Mouse (Mus musculus) hindbrain, embryonic 16.5 days (tissue): ENCODE measurements around the gene Csnk1d. TPM values are rescaled to one million over a fixed set of nuclear protein-coding genes. Genes with fewer than 3 reads are reported as not detected.

Source experiments
- ATAC-seq: fragments of 200-750 bp; cut with Nextera tagmentation; 2 replicates; pipeline ENCODE4 v1.8.0; 2017; ENCODE audit warnings: moderate TSS enrichment, moderate library complexity
- H3K27ac ChIP-seq: fragments of 300-500 bp; sonication (generic); 2 replicates; pipeline ENCODE4 v1.5.1; 2014; ENCODE audit warnings: low read depth, mild to moderate bottlenecking, control low read depth, low read length, moderate library complexity
- H3K27me3 ChIP-seq: fragments of 300-500 bp; sonication (generic); replicated peaks from 2 replicates; pipeline ENCODE4 v1.6.1; 2014; ENCODE audit warnings: low read length; ENCODE audit not compliant: control insufficient read depth, insufficient read depth
- H3K36me3 ChIP-seq: fragments of 300-500 bp; sonication (generic); 2 replicates; pipeline ENCODE4 v1.6.1; 2014; ENCODE audit warnings: mild to moderate bottlenecking, low read length, moderate library complexity, mixed read lengths; ENCODE audit not compliant: control insufficient read depth, insufficient read depth
- H3K4me1 ChIP-seq: fragments of 300-500 bp; sonication (generic); 2 replicates; pipeline ENCODE4 v1.6.1; 2014; ENCODE audit warnings: low read depth, low read length; ENCODE audit not compliant: control insufficient read depth, insufficient read depth
- H3K4me2 ChIP-seq: fragments of 300-500 bp; sonication (generic); 2 replicates; pipeline ENCODE4 v1.6.1; 2014; ENCODE audit warnings: mild to moderate bottlenecking, low read length, control low read depth, moderate library complexity
- H3K4me3 ChIP-seq: fragments of 300-500 bp; sonication (generic); 2 replicates; pipeline ENCODE4 v1.5.1; 2014; ENCODE audit warnings: mild to moderate bottlenecking, low read length, control low read depth, moderate library complexity
- H3K9ac ChIP-seq: fragments of 300-500 bp; sonication (generic); 2 replicates; pipeline ENCODE4 v1.6.1; 2014; ENCODE audit warnings: low read depth, mild to moderate bottlenecking, control low read depth, low read length, moderate library complexity
- H3K9me3 ChIP-seq: fragments of 300-500 bp; sonication (generic); 2 replicates; pipeline ENCODE4 v1.6.1; 2014; ENCODE audit warnings: mild to moderate bottlenecking, low read length, moderate library complexity; ENCODE audit not compliant: control insufficient read depth
- WGBS: fragments of 180-500 bp; shearing (Covaris S2); extraction: QIAGEN DNeasy Blood & Tissue Kit; methylation state at CpG from one replicate; pipeline ENCODE4 v1.1.7; 2014; 5-methylcytosine and 5-hydroxymethylcytosine counted together
- polyA plus RNA-seq: library from polyadenylated mRNA; unstranded; fragments of >200 nt; fragmentation: Nextera tagmentation; extraction: Ambion mirVana; gene quantifications from 2 replicates; pipeline ENCODE4 v1.2.1, GENCODE M21; 2015

Gene Csnk1d
- 124 and 141 TPM in 2 replicates for polyA plus RNA-seq

DNA sequence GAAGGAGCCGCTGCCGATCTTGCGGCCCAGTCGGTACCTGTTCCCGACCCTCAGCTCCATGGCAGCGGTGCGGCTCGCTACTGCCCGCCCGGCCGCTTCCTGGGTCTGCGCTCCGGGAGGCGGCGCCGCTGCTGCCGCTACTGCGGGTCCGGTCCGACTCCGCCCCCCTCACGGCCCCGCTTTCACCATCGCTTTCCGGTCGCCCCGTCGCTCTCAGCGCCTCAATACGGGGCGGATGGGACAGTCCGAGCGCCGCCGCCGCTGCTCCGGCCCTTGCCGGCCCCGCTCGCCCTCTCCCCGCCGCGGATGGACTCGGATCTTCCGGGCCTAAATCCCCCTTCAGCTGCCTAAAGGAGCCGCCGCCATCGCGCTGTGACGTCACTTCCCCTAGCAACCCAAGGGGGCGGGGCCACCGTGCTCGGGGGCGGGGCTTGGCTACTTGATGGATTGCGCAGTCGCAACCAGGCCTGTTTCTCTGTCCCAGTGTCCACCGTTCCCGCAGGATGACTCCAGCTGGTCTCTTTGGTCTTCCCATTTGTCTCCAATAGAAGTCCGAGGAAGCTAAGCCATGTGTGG, at the start of gene Csnk1d:
Gene Csnk1d (minus strand): TSS at position 380 of the 576 bp plus-strand sequence.
- peak; percentile 92 for ATAC-seq
- H3K4me2 ChIP-seq, result peak within 1 kb of the TSS; percentile 93
- peak within 1 kb of the TSS; percentile 98 for H3K4me3 ChIP-seq
- WGBS, result under 1% methylated on average over 56 of the region's 59 CpGs
- H3K9me3 ChIP-seq, result no peaks in the 10 kb centered on the region
- H3K27me3 ChIP-seq, result no peaks in the 10 kb centered on the region
- peaks cover under 1% of the 10 kb centered on the region; the same call in 1 of the 2 replicates for H3K36me3 ChIP-seq
- H3K4me1 ChIP-seq, result peaks cover 39% of the 10 kb centered on the region
- H3K27ac ChIP-seq, result peak within 1 kb of the TSS; percentile 95
- H3K9ac ChIP-seq, result peak within 1 kb of the TSS; percentile 100

DNA sequence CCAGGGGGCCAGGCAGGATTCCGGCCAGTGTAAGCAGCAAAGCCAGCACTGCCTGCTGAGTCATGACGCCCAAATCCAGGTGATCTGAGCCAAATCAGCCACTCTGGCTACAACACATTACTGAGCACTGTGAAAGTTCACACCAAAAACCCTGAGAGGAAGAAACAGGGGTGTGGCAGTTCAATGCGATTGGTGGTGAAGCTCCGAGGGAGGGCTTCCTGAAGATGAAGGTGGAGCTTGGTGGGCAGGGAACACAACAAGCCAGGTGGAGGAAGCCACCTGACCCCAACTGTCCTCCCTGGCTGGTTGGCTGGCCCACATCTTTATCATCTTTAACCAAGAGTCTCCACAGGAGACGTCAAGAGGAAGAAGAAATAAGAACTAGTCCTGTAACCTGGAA, 48.2 kb upstream of the Csnk1d start, which contains the start of gene Cd7:
Gene Cd7 (minus strand): TSS at position 117 of the 400 bp plus-strand sequence.
- Histone ChIP-seq H3K36me3 (no peaks in the 10 kb centered on the region), H3K27ac (no peak within 1 kb of the TSS), H3K27me3 (no peaks in the 10 kb centered on the region), H3K9me3 (no peaks in the 10 kb centered on the region), H3K4me3 (no peak within 1 kb of the TSS), H3K9ac (no peak within 1 kb of the TSS), H3K4me1 (no peaks in the 10 kb centered on the region), H3K4me2 (no peak within 1 kb of the TSS)
- no peak for ATAC-seq
- WGBS, result 84% methylated on average over 5 of the region's 5 CpGs

DNA sequence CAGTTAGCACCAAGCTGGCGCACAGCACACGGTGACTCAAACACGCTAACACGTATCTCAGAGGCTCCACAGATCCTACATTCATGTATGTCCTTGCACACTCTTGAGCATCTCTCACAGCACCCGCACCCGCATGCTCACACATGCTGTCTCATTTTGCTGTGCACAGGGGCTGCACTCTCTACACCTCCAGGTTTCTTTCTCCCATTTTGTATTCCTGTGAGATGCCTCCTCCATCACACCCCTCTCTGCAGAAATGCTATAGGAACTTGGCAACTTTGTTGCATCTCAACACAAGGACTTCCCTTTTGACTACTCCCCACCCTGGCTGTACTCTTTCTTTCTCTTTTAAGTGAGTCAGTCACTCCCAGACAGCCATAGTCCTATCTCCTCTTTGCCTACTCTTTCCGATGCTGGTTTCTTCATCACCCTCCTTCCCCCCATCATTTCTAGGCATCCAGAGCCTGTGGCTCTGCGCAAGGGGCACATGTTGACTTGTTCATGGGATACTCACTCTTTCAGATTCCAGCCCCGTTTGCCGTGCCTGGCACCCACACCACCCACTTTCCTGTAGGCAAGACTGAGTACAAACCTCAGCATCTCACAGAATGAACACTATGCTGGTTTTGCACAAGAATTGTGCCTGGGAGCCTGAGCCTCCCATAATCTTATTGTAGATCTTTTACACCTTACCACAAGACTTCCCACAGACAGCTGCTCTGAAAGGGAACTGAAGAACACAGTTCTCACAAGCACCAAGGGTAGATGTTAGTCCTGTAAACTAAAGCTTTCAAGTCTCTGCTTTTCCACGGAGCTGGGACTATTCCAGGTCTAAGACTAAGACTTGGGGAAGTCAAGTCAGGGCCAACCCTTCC, 47.5 kb upstream of the Csnk1d start:
- H3K9me3 ChIP-seq, result no peaks in the 10 kb centered on the region
- H3K4me3 ChIP-seq, result no peak overlapping the region
- H3K9ac ChIP-seq, result no peak overlapping the region
- no peak for ATAC-seq
- no peak overlapping the region for H3K4me2 ChIP-seq
- WGBS, result 88% methylated on average over 11 of the region's 11 CpGs
- H3K27me3 ChIP-seq, result no peaks in the 10 kb centered on the region
- H3K4me1 ChIP-seq, result no peaks in the 10 kb centered on the region
- H3K36me3 ChIP-seq, result no peaks in the 10 kb centered on the region
- no peak overlapping the region for H3K27ac ChIP-seq

DNA sequence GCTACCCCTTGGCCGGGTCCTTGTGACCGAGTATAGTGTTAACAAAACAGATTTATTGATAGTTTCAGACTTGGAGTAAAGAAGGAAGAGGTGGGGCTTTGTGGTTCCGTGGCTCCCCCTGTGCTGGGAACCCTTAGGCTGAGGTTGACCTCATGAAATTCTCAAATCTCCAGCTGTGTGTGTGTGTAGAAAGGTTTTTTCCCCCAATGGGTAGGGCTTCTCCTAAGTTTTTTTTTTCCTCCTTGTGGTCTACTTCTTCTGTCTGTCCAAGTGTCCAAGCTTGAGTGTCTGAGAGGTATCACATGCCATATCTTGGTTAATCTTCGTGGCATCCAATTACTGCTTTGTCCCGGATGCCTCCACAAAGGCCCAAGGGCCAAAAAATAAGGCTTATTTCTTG, 42.0 kb upstream of the Csnk1d start:
- H3K27me3 ChIP-seq, result no peaks in the 10 kb centered on the region
- no peaks in the 10 kb centered on the region for H3K4me1 ChIP-seq
- 85% methylated on average over 5 of the region's 5 CpGs for WGBS
- H3K36me3 ChIP-seq, result no peaks in the 10 kb centered on the region
- H3K9ac ChIP-seq, result no peak overlapping the region
- ATAC-seq, result no peak
- H3K27ac ChIP-seq, result no peak overlapping the region
- H3K4me2 ChIP-seq, result no peak overlapping the region
- H3K4me3 ChIP-seq, result no peak overlapping the region
- H3K9me3 ChIP-seq, result no peaks in the 10 kb centered on the region

GRCm38 (mm10) chr11:121027259-121027658, 36.1 kb upstream of the Csnk1d start:
- no peak for ATAC-seq

DNA sequence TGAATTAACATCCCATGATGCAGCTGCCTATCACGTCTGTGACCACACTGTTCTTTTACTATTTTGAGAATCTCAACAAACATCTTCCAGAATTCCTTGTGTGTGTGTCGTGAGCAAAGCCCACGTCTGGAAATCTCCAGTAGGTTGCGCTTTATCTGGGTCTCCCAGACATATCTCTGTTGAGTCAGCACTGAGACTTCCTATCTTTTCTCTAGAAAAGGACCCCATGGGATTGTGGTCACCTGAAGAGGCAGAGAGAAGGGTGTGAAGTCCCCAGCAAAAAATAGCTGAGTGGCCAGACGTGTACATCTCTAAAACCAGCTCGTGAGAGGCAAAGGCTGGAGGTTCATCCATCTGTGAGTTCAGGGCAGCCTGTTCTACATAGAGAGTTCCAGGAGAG, 33.0 kb upstream of the Csnk1d start:
- H3K9ac ChIP-seq, result no peak overlapping the region

More at GRCm38 (mm10) chr11:121027259-121027658, 36.1 kb upstream of the Csnk1d start:
- no peak overlapping the region for H3K4me3 ChIP-seq
- no peak overlapping the region for H3K9ac ChIP-seq
- no peaks in the 10 kb centered on the region for H3K27me3 ChIP-seq
- H3K4me2 ChIP-seq, result no peak overlapping the region
- 88% methylated on average over 7 of the region's 7 CpGs for WGBS
- no peak overlapping the region for H3K27ac ChIP-seq
- no peaks in the 10 kb centered on the region for H3K36me3 ChIP-seq
- no peaks in the 10 kb centered on the region for H3K4me1 ChIP-seq
- no peaks in the 10 kb centered on the region for H3K9me3 ChIP-seq

GRCm38 (mm10) chr11:121019501-121019900, 28.4 kb upstream of the Csnk1d start:
- 81% methylated on average over 5 of the region's 5 CpGs for WGBS
- no peak for ATAC-seq
- no peak overlapping the region for H3K4me3 ChIP-seq
- no peak overlapping the region for H3K27ac ChIP-seq
- H3K36me3 ChIP-seq, result no peaks in the 10 kb centered on the region
- H3K9me3 ChIP-seq, result no peaks in the 10 kb centered on the region
- no peaks in the 10 kb centered on the region for H3K4me1 ChIP-seq
- no peaks in the 10 kb centered on the region for H3K27me3 ChIP-seq
- no peak overlapping the region for H3K9ac ChIP-seq
- no peak overlapping the region for H3K4me2 ChIP-seq

More for the DNA sequence above, 33.0 kb upstream of the Csnk1d start:
- Histone ChIP-seq H3K27ac (no peak overlapping the region), H3K4me3 (no peak overlapping the region), H3K4me2 (no peak overlapping the region), H3K9me3 (no peaks in the 10 kb centered on the region), H3K27me3 (no peaks in the 10 kb centered on the region), H3K4me1 (no peaks in the 10 kb centered on the region), H3K36me3 (no peaks in the 10 kb centered on the region)
- WGBS, result 64% methylated on average over 6 of the region's 6 CpGs
- no peak for ATAC-seq

- no peak overlapping the region for H3K27ac ChIP-seq
- no peak overlapping the region for H3K9ac ChIP-seq
- H3K36me3 ChIP-seq, result no peaks in the 10 kb centered on the region
- H3K4me1 ChIP-seq, result no peaks in the 10 kb centered on the region
- no peaks in the 10 kb centered on the region for H3K9me3 ChIP-seq
- peak; percentile 84 for ATAC-seq
- H3K27me3 ChIP-seq, result no peaks in the 10 kb centered on the region
- H3K4me2 ChIP-seq, result no peak overlapping the region
- H3K4me3 ChIP-seq, result no peak overlapping the region
- 39% methylated on average over 3 of the region's 3 CpGs for WGBS
Measured at GRCm38 (mm10) chr11:121017703-121018102, 26.6 kb upstream of the Csnk1d start.

GRCm38 (mm10) chr11:121015472-121015871, 24.3 kb upstream of the Csnk1d start:
- H3K4me2 ChIP-seq, result no peak overlapping the region
- no peaks in the 10 kb centered on the region for H3K9me3 ChIP-seq
- H3K36me3 ChIP-seq, result no peaks in the 10 kb centered on the region
- 72% methylated on average over 6 of the region's 6 CpGs for WGBS
- H3K4me3 ChIP-seq, result no peak overlapping the region
- H3K27ac ChIP-seq, result no peak overlapping the region
- ATAC-seq, result no peak
- H3K27me3 ChIP-seq, result no peaks in the 10 kb centered on the region
- H3K9ac ChIP-seq, result no peak overlapping the region
- H3K4me1 ChIP-seq, result no peaks in the 10 kb centered on the region
